Mouse (Mus musculus) midbrain, embryonic 14.5 days (tissue): Measurements from ENCODE around the gene Syce2. TPM values are rescaled to one million over a fixed set of nuclear protein-coding genes. Genes with fewer than 3 reads are reported as not detected.

Source experiments
- ATAC-seq: fragments of 200-750 bp; cut with Nextera tagmentation; 2 replicates; pipeline ENCODE4 v1.8.0; 2017; ENCODE audit warnings: moderate number of reproducible peaks, moderate library complexity; ENCODE audit not compliant: low FRiP score, low TSS enrichment
- DNase-seq: peaks from one replicate; pipeline ENCODE4 v3.0.0-alpha.2; 2015
- H3K27ac ChIP-seq: fragments of 300-500 bp; sonication (generic); replicated peaks from 2 replicates; pipeline ENCODE4 v1.5.1; 2014; ENCODE audit warnings: mild to moderate bottlenecking, low read depth, low read length, moderate library complexity
- H3K27me3 ChIP-seq: fragments of 300-500 bp; sonication (generic); 2 replicates; pipeline ENCODE4 v1.6.1; 2014; ENCODE audit warnings: low read length, control low read depth, mixed read lengths; ENCODE audit not compliant: control insufficient read depth, insufficient read depth
- H3K36me3 ChIP-seq: fragments of 300-500 bp; sonication (generic); 2 replicates; pipeline ENCODE4 v1.6.1; 2014; ENCODE audit warnings: low read length, control low read depth; ENCODE audit not compliant: control insufficient read depth, insufficient read depth
- H3K4me1 ChIP-seq: fragments of 300-500 bp; sonication (generic); 2 replicates; pipeline ENCODE4 v1.6.1; 2014; ENCODE audit warnings: mild to moderate bottlenecking, antibody characterized with exemption, low read length, control low read depth; ENCODE audit not compliant: control insufficient read depth, insufficient read depth
- H3K4me2 ChIP-seq: fragments of 300-500 bp; sonication (generic); 2 replicates; pipeline ENCODE4 v1.6.1; 2014; ENCODE audit warnings: mild to moderate bottlenecking, low read length, moderate library complexity
- H3K4me3 ChIP-seq: fragments of 300-500 bp; sonication (generic); replicated peaks from 2 replicates; pipeline ENCODE4 v1.5.1; 2014; ENCODE audit warnings: low read depth, low read length
- H3K9ac ChIP-seq: fragments of 300-500 bp; sonication (generic); replicated peaks from 2 replicates; pipeline ENCODE4 v1.6.1; 2014; ENCODE audit warnings: mild to moderate bottlenecking, low read length, moderate library complexity
- H3K9me3 ChIP-seq: fragments of 300-500 bp; sonication (generic); 2 replicates; pipeline ENCODE4 v1.6.1; 2016; ENCODE audit warnings: low read length, control low read depth, mixed read lengths; ENCODE audit not compliant: control insufficient read depth
- WGBS: fragments of 180-500 bp; shearing (Covaris S2); extraction: QIAGEN DNeasy Blood & Tissue Kit; methylation state at CpG from one replicate; pipeline ENCODE4 v1.1.7; 2014; 5-methylcytosine and 5-hydroxymethylcytosine counted together
- polyA plus RNA-seq: library from polyadenylated mRNA; unstranded; fragments of >200 nt; fragmentation: Nextera tagmentation; extraction: Ambion mirVana; gene quantifications from 2 replicates; pipeline ENCODE4 v1.2.1, GENCODE M21; 2014

Syce2 gene
- polyA plus RNA-seq, 1 experiment from 2014 or later: 17.4 TPM

GRCm38 (mm10) chr8:84884728-84885127 lies 12.8 kb downstream of the Syce2 start:
- Histone ChIP-seq H3K36me3 (peaks cover 37% of the 10 kb centered on the region), H3K9ac (no peak overlapping the region), H3K4me3 (no peak overlapping the region), H3K27me3 (no peaks in the 10 kb centered on the region), H3K9me3 (no peaks in the 10 kb centered on the region), H3K4me1 (no peaks in the 10 kb centered on the region), H3K4me2 (no peak overlapping the region), H3K27ac (no peak overlapping the region)
- DNase-seq (no peak), ATAC-seq (no peak)
- 88% methylated on average over 4 of the region's 4 CpGs for WGBS

DNA sequence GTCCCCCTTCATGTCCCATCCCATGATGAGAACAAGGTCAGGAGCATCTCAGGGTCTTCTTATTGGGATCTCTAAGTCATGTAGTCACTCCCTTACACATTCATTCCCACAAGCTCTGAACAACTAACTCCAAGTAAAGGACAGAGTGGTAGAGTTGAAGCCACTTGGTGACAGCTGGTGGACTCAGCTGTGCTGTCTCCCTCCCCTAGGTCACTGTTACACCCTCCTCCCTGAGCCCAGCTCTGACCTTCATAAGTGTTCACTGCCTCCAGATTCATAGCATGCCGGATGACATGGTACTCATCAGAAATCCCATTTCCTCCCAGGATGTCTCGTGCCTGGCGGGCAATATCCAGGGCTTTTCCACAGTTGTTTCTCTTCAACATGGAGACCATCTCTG lies 16.4 kb downstream of the Syce2 start:
- H3K9ac ChIP-seq: no peak overlapping the region
- H3K4me1 ChIP-seq: peaks cover 8% of the 10 kb centered on the region
- H3K4me3 ChIP-seq: no peak overlapping the region
- ATAC-seq (no peak), DNase-seq (no peak)
- H3K4me2 ChIP-seq: no peak overlapping the region
- H3K36me3 ChIP-seq: peaks cover 50% of the 10 kb centered on the region
- no peaks in the 10 kb centered on the region for H3K27me3 ChIP-seq
- WGBS: 94% methylated on average over 3 of the region's 3 CpGs
- no peaks in the 10 kb centered on the region for H3K9me3 ChIP-seq
- no peak overlapping the region for H3K27ac ChIP-seq

GRCm38 (mm10) chr8:84889141-84889540 lies 17.2 kb downstream of the Syce2 start:
- H3K4me3 ChIP-seq: no peak overlapping the region
- no peak overlapping the region for H3K9ac ChIP-seq
- 100% methylated on average over 1 of the region's 1 CpGs for WGBS
- no peak overlapping the region for H3K4me2 ChIP-seq
- H3K27ac ChIP-seq: no peak overlapping the region
- H3K27me3 ChIP-seq: no peaks in the 10 kb centered on the region
- H3K4me1 ChIP-seq: peaks cover 9% of the 10 kb centered on the region
- no peak for DNase-seq
- peaks cover 50% of the 10 kb centered on the region for H3K36me3 ChIP-seq
- no peak for ATAC-seq
- no peaks in the 10 kb centered on the region for H3K9me3 ChIP-seq

GRCm38 (mm10) chr8:84892993-84893708 lies 21.2 kb downstream of the Syce2 start:
- H3K9me3 ChIP-seq: no peaks in the 10 kb centered on the region
- H3K9ac ChIP-seq: peak overlapping the region; percentile 79
- ATAC-seq: peak; percentile 39; the same call in 1 of the 2 replicates
- H3K27me3 ChIP-seq: no peaks in the 10 kb centered on the region
- peaks cover 25% of the 10 kb centered on the region for H3K36me3 ChIP-seq
- peak overlapping the region; percentile 52; the same call in 1 of the 2 replicates for H3K27ac ChIP-seq
- H3K4me1 ChIP-seq: peaks cover 12% of the 10 kb centered on the region
- no peak for DNase-seq
- peak overlapping the region; percentile 87 for H3K4me2 ChIP-seq
- peak overlapping the region; percentile 73 for H3K4me3 ChIP-seq
- 11% methylated on average over 31 of the region's 31 CpGs for WGBS

GRCm38 (mm10) chr8:84893709-84894134 lies 21.8 kb downstream of the Syce2 start, which contains the start of gene Gcdh:
Gene Gcdh (minus strand): TSS chr8:84893921.
- Histone ChIP-seq H3K4me1 (peaks cover 12% of the 10 kb centered on the region), H3K4me3 (peak within 1 kb of the TSS; percentile 73), H3K4me2 (peak within 1 kb of the TSS; percentile 87), H3K27ac (peak within 1 kb of the TSS; percentile 52; the same call in 1 of the 2 replicates), H3K36me3 (peaks cover 20% of the 10 kb centered on the region), H3K9ac (peak within 1 kb of the TSS; percentile 79), H3K9me3 (no peaks in the 10 kb centered on the region), H3K27me3 (0 out of 2 replicates have a peak, but pooled peaks cover under 1% of the 10 kb centered on the region)
- peak; percentile 96 for ATAC-seq
- peak; percentile 95 for DNase-seq
- under 1% methylated on average over 11 of the region's 11 CpGs for WGBS

- peaks cover 5% of the 10 kb centered on the region; the same call in 1 of the 2 replicates for H3K36me3 ChIP-seq
- H3K9ac ChIP-seq: no peak overlapping the region
- H3K27me3 ChIP-seq: 0 out of 2 replicates have a peak, but pooled peaks cover 2% of the 10 kb centered on the region
- no peak for DNase-seq
- no peak overlapping the region for H3K4me2 ChIP-seq
- no peaks in the 10 kb centered on the region for H3K9me3 ChIP-seq
- peaks cover 12% of the 10 kb centered on the region for H3K4me1 ChIP-seq
- 89% methylated on average over 5 of the region's 5 CpGs for WGBS
- no peak overlapping the region for H3K27ac ChIP-seq
- no peak overlapping the region for H3K4me3 ChIP-seq
- ATAC-seq: no peak
Measured at GRCm38 (mm10) chr8:84895963-84896362, 24.1 kb downstream of the Syce2 start.

DNA sequence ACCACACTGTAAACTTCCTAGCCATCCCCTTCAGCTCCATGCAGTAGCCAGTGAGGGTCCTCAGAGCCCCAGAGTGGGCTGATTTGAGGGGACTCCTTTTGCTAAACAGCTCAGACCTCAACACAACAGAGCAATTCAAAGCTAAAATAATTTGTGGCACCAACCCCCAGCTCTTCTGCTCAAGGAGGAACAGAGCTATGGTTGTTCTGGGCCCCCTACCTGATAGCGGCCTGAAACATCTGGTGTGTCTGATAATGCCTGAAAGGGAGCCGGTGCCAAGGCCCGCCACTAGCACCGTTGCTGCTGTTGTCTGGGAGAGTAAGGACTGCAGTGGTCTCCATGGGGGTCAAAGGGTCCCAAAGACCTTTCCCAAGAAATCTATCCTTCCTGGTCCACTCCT lies 29.2 kb downstream of the Syce2 start:
- Histone ChIP-seq H3K27ac (no peak overlapping the region), H3K9me3 (no peaks in the 10 kb centered on the region), H3K27me3 (peaks cover 14% of the 10 kb centered on the region; the same call in 1 of the 2 replicates), H3K4me1 (peaks cover 11% of the 10 kb centered on the region; the same call in 1 of the 2 replicates), H3K4me2 (no peak overlapping the region), H3K9ac (no peak overlapping the region), H3K36me3 (no peaks in the 10 kb centered on the region), H3K4me3 (no peak overlapping the region)
- DNase-seq (no peak), ATAC-seq (no peak)
- 80% methylated on average over 4 of the region's 4 CpGs for WGBS

GRCm38 (mm10) chr8:84901752-84902151 lies 29.8 kb downstream of the Syce2 start, which contains the start of gene Klf1:
Gene Klf1 (plus strand): TSS chr8:84901928.
- DNase-seq (no peak), ATAC-seq (no peak)
- Histone ChIP-seq H3K27me3 (peaks cover 14% of the 10 kb centered on the region; the same call in 1 of the 2 replicates), H3K27ac (no peak within 1 kb of the TSS), H3K36me3 (no peaks in the 10 kb centered on the region), H3K4me1 (peaks cover 11% of the 10 kb centered on the region; the same call in 1 of the 2 replicates), H3K9me3 (no peaks in the 10 kb centered on the region), H3K4me2 (peak within 1 kb of the TSS; percentile 90), H3K9ac (peak within 1 kb of the TSS; percentile 50), H3K4me3 (peak within 1 kb of the TSS; percentile 42)
- 78% methylated on average over 3 of the region's 3 CpGs for WGBS
